Comparison of ENCODE assay signal across 8 mouse cellular contexts in genomic region chr11:68967337-68968282, GRCm38 (mm10). TPM values are rescaled to one million over a fixed set of nuclear protein-coding genes. Genes with fewer than 3 reads are reported as not detected.
A peak's percentile ranks its signal among the peaks of the same experiment; 100 is the strongest.
DNase-seq lines count a peak whose midpoint lies in the region; ATAC-seq and TF ChIP-seq lines count a peak whose summit lies in the region.

Gene Slc25a35, plus strand, starts transcription at chr11:68968131.

- peak within 1 kb of the TSS; percentile 91 for H3K27ac ChIP-seq in gastrocnemius, adult 2 months
- peak within 1 kb of the TSS; percentile 58; the same call in 1 of the 2 replicates for H3K27ac ChIP-seq in hindbrain, postnatal 0 days
- H3K27ac ChIP-seq in left cerebral cortex, adult 2 months = peak within 1 kb of the TSS; percentile 93

- peak; percentile 95 for DNase-seq in ZHBTc4 (ENCODE audit: low read depth, low spot score)
- peak; percentile 97 for DNase-seq in gastrocnemius, adult 2 months
- DNase-seq in hindbrain, postnatal 0 days (ENCODE audit: low spot score) = peak; percentile 95
- DNase-seq in left cerebral cortex, adult 2 months (ENCODE audit: extremely low spot score in 1 of 2, low spot score in 2 of 2) = peak; percentile 89 to 91
- peak; percentile 90 to 91 for DNase-seq in right cerebral cortex, adult 2 months (ENCODE audit: low spot score in 2 of 2)
- peak; percentile 92 for DNase-seq in urinary bladder, postnatal 14 days (ENCODE audit: low spot score)

- peak within 1 kb of the TSS; percentile 64 for H3K9ac ChIP-seq in hindbrain, postnatal 0 days (replicated peaks; ENCODE audit: low read length)

- no peaks in the 10 kb centered on the region for H3K4me1 ChIP-seq in hindbrain, postnatal 0 days (ENCODE audit: insufficient read depth, low read length)

- peak; percentile 91 for ATAC-seq in common myeloid progenitor, adult 5-6 weeks (replicated peaks; ENCODE audit: low read depth, poor library complexity, severe bottlenecking)
- peak; percentile 95 for ATAC-seq in hindbrain, postnatal 0 days
- ATAC-seq in megakaryocyte, adult 5-6 weeks (ENCODE audit: poor library complexity, severe bottlenecking) = peak; percentile 96

- H3K9me3 ChIP-seq in hindbrain, postnatal 0 days (ENCODE audit: low read length) = no peaks in the 10 kb centered on the region

- H3K27me3 ChIP-seq in hindbrain, postnatal 0 days (ENCODE audit: insufficient read depth, low read length) = no peaks in the 10 kb centered on the region

- H3K4me3 ChIP-seq in gastrocnemius, adult 2 months = peak within 1 kb of the TSS; percentile 91
- peak within 1 kb of the TSS; percentile 64 for H3K4me3 ChIP-seq in hindbrain, postnatal 0 days (ENCODE audit: low read length)
- H3K4me3 ChIP-seq in left cerebral cortex, adult 2 months = peak within 1 kb of the TSS; percentile 70

- no peaks in the 10 kb centered on the region for H3K36me3 ChIP-seq in hindbrain, postnatal 0 days (ENCODE audit: insufficient read depth, low read length)

- WGBS in hindbrain, postnatal 0 days = under 1% methylated on average over 50 of the region's 50 CpGs

- peak within 1 kb of the TSS; percentile 92 for H3K4me2 ChIP-seq in hindbrain, postnatal 0 days (ENCODE audit: low read depth, low read length)

- peak; percentile 40 for TF ChIP-seq CTCF in gastrocnemius, adult 2 months (IDR thresholded peaks at IDR 0.05)
- peak; percentile 48; the same call in 1 of the 2 replicates for TF ChIP-seq CTCF in hindbrain, postnatal 0 days (IDR thresholded peaks at IDR 0.05; ENCODE audit: low read depth)
- TF ChIP-seq CTCF in left cerebral cortex, adult 2 months (IDR thresholded peaks at IDR 0.05) = no peak; the same call in none of the 2 replicates

- intact Hi-C loops in gastrocnemius, adult 2 months (cut with DNase I) = loop anchor here (2.0 kb wide), 1 partner anchor 69 kb away; no protein-coding TSS in a partner anchor
- intact Hi-C loops in left cerebral cortex, adult 2 months (cut with DNase I) = loop anchor here (2.0 to 5.0 kb wide), 2 partner anchors 29 to 65 kb away; partner anchors contain the start of gene Rpl26

RNA-seq across cellular contexts. Expression of gene Slc25a35, which starts in this region (rescaled TPM):
- 1.4 and 2.1 TPM in 2 replicates for total RNA-seq in common myeloid progenitor, adult 5-6 weeks (2017)
- 1 to 10 TPM; 2.9 to 5.0 TPM for total RNA-seq in gastrocnemius, adult 2 months (2021)
- 1.6 and 2.0 TPM in 2 replicates for total RNA-seq in hindbrain, postnatal 0 days (2014; rRNA removed)
- 2.3 TPM in 2 replicates for polyA plus RNA-seq in hindbrain, postnatal 0 days (2015; fragmentation: Nextera tagmentation; extraction: Ambion mirVana)
- total RNA-seq in left cerebral cortex, adult 2 months (2021) = 1 to 10 TPM; 5.0 to 5.2 TPM
- 6.6 and 7.9 TPM in 2 replicates for total RNA-seq in megakaryocyte, adult 5-6 weeks (2015)
- total RNA-seq in megakaryocyte, adult 5-6 weeks (2017) = 1.8 and 2.4 TPM in 2 replicates

Comparison
In these comparisons a context has a peak if more than half of its experiments do, and no peak if none do; other contexts are left out.
1. Peak in every context shown above with its lines: DNase-seq, ATAC-seq, H3K4me3 ChIP-seq and H3K27ac ChIP-seq.